Mouse (Mus musculus) forebrain, embryonic 11.5 days (tissue): ENCODE measurements around the gene Zfp112. TPM values are rescaled to one million over a fixed set of nuclear protein-coding genes. Genes with fewer than 3 reads are reported as not detected.

Source experiments
- ATAC-seq: fragments of 200-750 bp; cut with Nextera tagmentation; replicated peaks from 2 replicates; pipeline ENCODE4 v1.8.0; 2017; ENCODE audit warnings: moderate TSS enrichment; ENCODE audit not compliant: low FRiP score
- DNase-seq: peaks from one replicate; pipeline ENCODE4 v3.0.0-alpha.2; 2017; ENCODE audit warnings: low spot score
- H3K27ac ChIP-seq: fragments of 300-500 bp; sonication (generic); 2 replicates; pipeline ENCODE4 v1.5.1; 2014; ENCODE audit warnings: low read depth, low read length
- H3K27me3 ChIP-seq: fragments of 300-500 bp; sonication (generic); 2 replicates; pipeline ENCODE4 v1.6.1; 2014; ENCODE audit warnings: mild to moderate bottlenecking, low read length, mixed read lengths; ENCODE audit not compliant: control insufficient read depth, insufficient read depth
- H3K36me3 ChIP-seq: fragments of 300-500 bp; sonication (generic); 2 replicates; pipeline ENCODE4 v1.6.1; 2014; ENCODE audit warnings: mild to moderate bottlenecking, low read length, moderate library complexity, mixed read lengths; ENCODE audit not compliant: control insufficient read depth, insufficient read depth
- H3K4me1 ChIP-seq: fragments of 300-500 bp; sonication (generic); replicated peaks from 2 replicates; pipeline ENCODE4 v1.6.1; 2014; ENCODE audit warnings: low read length, mixed read lengths; ENCODE audit not compliant: control insufficient read depth, insufficient read depth
- H3K4me2 ChIP-seq: fragments of 300-500 bp; sonication (generic); 2 replicates; pipeline ENCODE4 v1.6.1; 2014; ENCODE audit warnings: low read depth, mild to moderate bottlenecking, low read length, moderate library complexity, mixed read lengths; ENCODE audit not compliant: severe bottlenecking
- H3K4me3 ChIP-seq: fragments of 300-500 bp; sonication (generic); 2 replicates; pipeline ENCODE4 v1.5.1; 2014; ENCODE audit warnings: low read depth, low read length
- H3K9ac ChIP-seq: fragments of 300-500 bp; sonication (generic); 2 replicates; pipeline ENCODE4 v1.6.1; 2014; ENCODE audit warnings: low read length
- H3K9me3 ChIP-seq: fragments of 300-500 bp; sonication (generic); 2 replicates; pipeline ENCODE4 v1.6.1; 2016; ENCODE audit warnings: low read length, mixed read lengths; ENCODE audit not compliant: control insufficient read depth
- WGBS: fragments of 180-500 bp; shearing (Covaris S2); extraction: QIAGEN DNeasy Blood & Tissue Kit; methylation state at CpG from one replicate; pipeline ENCODE4 v1.1.7; 2014; 5-methylcytosine and 5-hydroxymethylcytosine counted together
- polyA plus RNA-seq: library from polyadenylated mRNA; unstranded; fragments of >200 nt; fragmentation: Nextera tagmentation; extraction: Ambion mirVana; gene quantifications from 2 replicates; pipeline ENCODE4 v1.2.1, GENCODE M21; 2014

Gene Zfp112
- polyA plus RNA-seq, 1 experiment from 2014 or later = 6.3 TPM

GRCm38 (mm10) chr7:24105144-24105703 is 6.9 kb upstream of the Zfp112 start:
- H3K4me3 ChIP-seq = no peak overlapping the region
- 94% methylated on average over 18 of the region's 18 CpGs for WGBS
- H3K36me3 ChIP-seq = peaks cover 86% of the 10 kb centered on the region
- H3K9ac ChIP-seq = no peak overlapping the region
- no peaks in the 10 kb centered on the region for H3K4me1 ChIP-seq
- H3K4me2 ChIP-seq = no peak overlapping the region
- no peak for ATAC-seq
- no peak for DNase-seq
- peaks cover 82% of the 10 kb centered on the region for H3K9me3 ChIP-seq
- H3K27ac ChIP-seq = no peak overlapping the region
- no peaks in the 10 kb centered on the region for H3K27me3 ChIP-seq

GRCm38 (mm10) chr7:24110839-24111238 is 1.3 kb upstream of the Zfp112 start:
- no peaks in the 10 kb centered on the region for H3K27me3 ChIP-seq
- H3K27ac ChIP-seq = no peak overlapping the region
- peaks cover 30% of the 10 kb centered on the region for H3K36me3 ChIP-seq
- H3K4me2 ChIP-seq = no peak overlapping the region
- no peak overlapping the region for H3K4me3 ChIP-seq
- ATAC-seq (no peak), DNase-seq (no peak)
- 0 out of 2 replicates have a peak, but pooled peaks cover 2% of the 10 kb centered on the region for H3K4me1 ChIP-seq
- peaks cover 39% of the 10 kb centered on the region for H3K9me3 ChIP-seq
- 96% methylated on average over 7 of the region's 7 CpGs for WGBS
- no peak overlapping the region for H3K9ac ChIP-seq

GRCm38 (mm10) chr7:24111772-24112155 is 350 bp upstream of the Zfp112 start:
- 1% methylated on average over 9 of the region's 9 CpGs for WGBS
- Histone ChIP-seq H3K36me3 (peaks cover 21% of the 10 kb centered on the region), H3K4me3 (peak overlapping the region; percentile 58), H3K27me3 (no peaks in the 10 kb centered on the region), H3K4me1 (0 out of 2 replicates have a peak, but pooled peaks cover 2% of the 10 kb centered on the region), H3K4me2 (peak overlapping the region; percentile 75), H3K9ac (peak overlapping the region; percentile 54), H3K27ac (no peak overlapping the region), H3K9me3 (peaks cover 29% of the 10 kb centered on the region)
- ATAC-seq = peak; percentile 79
- DNase-seq = no peak

- WGBS = 11% methylated on average over 12 of the region's 12 CpGs
- Histone ChIP-seq H3K27me3 (no peaks in the 10 kb centered on the region), H3K4me1 (0 out of 2 replicates have a peak, but pooled peaks cover 2% of the 10 kb centered on the region), H3K4me2 (peak overlapping the region; percentile 75), H3K36me3 (peaks cover 10% of the 10 kb centered on the region), H3K9ac (peak overlapping the region; percentile 64), H3K27ac (peak overlapping the region; percentile 1; the same call in 1 of the 2 replicates), H3K4me3 (peak overlapping the region; percentile 58), H3K9me3 (peaks cover 18% of the 10 kb centered on the region)
- ATAC-seq (peak; percentile 13; the same call in 1 of the 2 replicates), DNase-seq (peak; percentile 66)
These were observed 887 bp downstream of the Zfp112 start for GRCm38 (mm10) chr7:24113001-24113400.

- H3K4me3 ChIP-seq = no peak overlapping the region
- ATAC-seq (no peak), DNase-seq (no peak)
- no peaks in the 10 kb centered on the region for H3K9me3 ChIP-seq
- H3K27ac ChIP-seq = no peak overlapping the region
- WGBS = 84% methylated on average over 4 of the region's 4 CpGs
- 0 out of 2 replicates have a peak, but pooled peaks cover 2% of the 10 kb centered on the region for H3K4me1 ChIP-seq
- H3K4me2 ChIP-seq = no peak overlapping the region
- no peaks in the 10 kb centered on the region for H3K36me3 ChIP-seq
- H3K9ac ChIP-seq = no peak overlapping the region
- H3K27me3 ChIP-seq = no peaks in the 10 kb centered on the region
These were observed 4.5 kb downstream of the Zfp112 start for GRCm38 (mm10) chr7:24116655-24117054.

GRCm38 (mm10) chr7:24133425-24133995 is 21.4 kb downstream of the Zfp112 start:
- no peaks in the 10 kb centered on the region; the same call in 1 of the 2 replicates for H3K36me3 ChIP-seq
- ATAC-seq = peak; percentile 67
- H3K9me3 ChIP-seq = no peaks in the 10 kb centered on the region
- H3K4me1 ChIP-seq = 0 out of 2 replicates have a peak, but pooled peaks cover 2% of the 10 kb centered on the region
- no peak overlapping the region for H3K27ac ChIP-seq
- peak overlapping the region; percentile 69 for H3K4me3 ChIP-seq
- peak overlapping the region; percentile 80 for H3K4me2 ChIP-seq
- no peak for DNase-seq
- peak overlapping the region; percentile 72 for H3K9ac ChIP-seq
- H3K27me3 ChIP-seq = no peaks in the 10 kb centered on the region
- 19% methylated on average over 6 of the region's 6 CpGs for WGBS

GRCm38 (mm10) chr7:24133996-24134828 is 22.1 kb downstream of the Zfp112 start, which contains the start of gene Zfp235:
TSS of gene Zfp235 (plus strand) at chr7:24134169.
- H3K27me3 ChIP-seq = no peaks in the 10 kb centered on the region
- H3K4me3 ChIP-seq = peak within 1 kb of the TSS; percentile 69
- no peaks in the 10 kb centered on the region; the same call in 1 of the 2 replicates for H3K36me3 ChIP-seq
- DNase-seq (peak; percentile 86), ATAC-seq (peak; percentile 95)
- WGBS = 4% methylated on average over 32 of the region's 32 CpGs
- H3K9ac ChIP-seq = peak within 1 kb of the TSS; percentile 72
- H3K4me1 ChIP-seq = 0 out of 2 replicates have a peak, but pooled peaks cover 2% of the 10 kb centered on the region
- no peaks in the 10 kb centered on the region for H3K9me3 ChIP-seq
- H3K4me2 ChIP-seq = peak within 1 kb of the TSS; percentile 80
- H3K27ac ChIP-seq = no peak within 1 kb of the TSS

GRCm38 (mm10) chr7:24142566-24142965 is 30.5 kb downstream of the Zfp112 start:
- Histone ChIP-seq H3K9ac (no peak overlapping the region), H3K27ac (no peak overlapping the region), H3K27me3 (no peaks in the 10 kb centered on the region), H3K9me3 (0 out of 2 replicates have a peak, but pooled peaks cover 2% of the 10 kb centered on the region), H3K4me1 (no peaks in the 10 kb centered on the region), H3K36me3 (peaks cover 3% of the 10 kb centered on the region), H3K4me3 (no peak overlapping the region), H3K4me2 (no peak overlapping the region)
- ATAC-seq = no peak
- no peak for DNase-seq
- WGBS = 92% methylated on average over 6 of the region's 6 CpGs
